15 mouse cellular contexts compared by ENCODE assay signal in genomic region chr2:64887098-64887757, GRCm38 (mm10).
DNase-seq lines count a peak whose midpoint lies in the region; ATAC-seq lines count a peak whose summit lies in the region.
"Had no signal": no experiment of that assay in that cellular context is flagged by ENCODE, and none has a peak within 500 bp of the region (broad histone marks: within the 10 kb centered on the region; RNA-seq: fewer than 3 reads in every experiment).

No protein-coding gene starts in this region.

- H3K4me1 ChIP-seq in heart, embryonic 13.5 days, result peaks cover 23% of the 10 kb centered on the region
- peaks cover 11% of the 10 kb centered on the region for H3K4me1 ChIP-seq in forebrain, embryonic 14.5 days (ENCODE audit: control insufficient read depth, insufficient read depth, low read length)
- peaks cover 13% of the 10 kb centered on the region for H3K4me1 ChIP-seq in midbrain, embryonic 16.5 days (ENCODE audit: control insufficient read depth, insufficient read depth, low read length)
- H3K4me1 ChIP-seq: limb, embryonic 12.5 days; megakaryocyte, embryonic 14.5 days had no signal

- WGBS in heart, embryonic 13.5 days, result 19% methylated on average over 6 of the region's 6 CpGs
- 15% methylated on average over 6 of the region's 6 CpGs for WGBS in forebrain, embryonic 14.5 days
- 13% methylated on average over 6 of the region's 6 CpGs for WGBS in midbrain, embryonic 16.5 days

- no peak overlapping the region for H3K9ac ChIP-seq in heart, embryonic 13.5 days
- H3K9ac ChIP-seq in forebrain, embryonic 14.5 days (ENCODE audit: low read length), result no peak overlapping the region
- no peak overlapping the region for H3K9ac ChIP-seq in midbrain, embryonic 16.5 days (ENCODE audit: low read depth, low read length)
- H3K9ac ChIP-seq: limb, embryonic 12.5 days had no signal

- peak overlapping the region; percentile 47 for H3K4me2 ChIP-seq in heart, embryonic 13.5 days
- no peak overlapping the region for H3K4me2 ChIP-seq in forebrain, embryonic 14.5 days (ENCODE audit: low read length)
- 0 out of 2 replicates have a peak overlapping the region, but pooled peaks have one; percentile 12 for H3K4me2 ChIP-seq in midbrain, embryonic 16.5 days (ENCODE audit: low read length)
- H3K4me2 ChIP-seq: limb, embryonic 12.5 days had no signal

- no peaks in the 10 kb centered on the region for H3K36me3 ChIP-seq in heart, embryonic 13.5 days
- H3K36me3 ChIP-seq in forebrain, embryonic 14.5 days (ENCODE audit: control insufficient read depth, insufficient read depth, low read length), result no peaks in the 10 kb centered on the region
- H3K36me3 ChIP-seq in midbrain, embryonic 16.5 days (ENCODE audit: control insufficient read depth, insufficient read depth, low read length), result no peaks in the 10 kb centered on the region
- H3K36me3 ChIP-seq: hindbrain, embryonic 10.5 days; limb, embryonic 12.5 days had no signal

- intact Hi-C loops in heart, postnatal 10 days (cut with DNase I), result no loop called here

- H3K27ac ChIP-seq in heart, embryonic 13.5 days (replicated peaks), result no peak overlapping the region
- no peak overlapping the region for H3K27ac ChIP-seq in forebrain, embryonic 14.5 days (ENCODE audit: low read depth, low read length)
- H3K27ac ChIP-seq in midbrain, embryonic 16.5 days (ENCODE audit: low read length), result no peak overlapping the region
- H3K27ac ChIP-seq: hindbrain, embryonic 10.5 days; limb, embryonic 12.5 days; stomach, postnatal 0 days had no signal

- no peak for DNase-seq in heart, postnatal 10 days
- peak; percentile 38 for DNase-seq in embryo, embryonic 10 days (ENCODE audit: low spot score)
- peak; percentile 38 for DNase-seq in forebrain, embryonic 14.5 days (ENCODE audit: low spot score)
- DNase-seq in cerebellum, postnatal 4 days (ENCODE audit: low spot score in 2 of 2), result no peak
- no peak for DNase-seq in frontal cortex, postnatal 14 days (ENCODE audit: low spot score in 2 of 2)
- no peak for DNase-seq in ovary, postnatal 36 days (ENCODE audit: low spot score)
- DNase-seq: kidney, adult 2 months; lung, adult 18-20 months; right cerebral cortex, postnatal 4 days had no signal

- no peak overlapping the region for H3K4me3 ChIP-seq in heart, embryonic 13.5 days
- no peak overlapping the region for H3K4me3 ChIP-seq in forebrain, embryonic 14.5 days (ENCODE audit: low read depth, low read length)
- no peak overlapping the region for H3K4me3 ChIP-seq in midbrain, embryonic 16.5 days (ENCODE audit: low read depth, low read length)
- H3K4me3 ChIP-seq: hindbrain, embryonic 10.5 days; limb, embryonic 12.5 days; megakaryocyte, embryonic 14.5 days had no signal

- H3K9me3 ChIP-seq in heart, embryonic 13.5 days, result no peaks in the 10 kb centered on the region
- H3K9me3 ChIP-seq in forebrain, embryonic 14.5 days (replicated peaks; ENCODE audit: control insufficient read depth, low read length), result no peaks in the 10 kb centered on the region
- no peaks in the 10 kb centered on the region for H3K9me3 ChIP-seq in midbrain, embryonic 16.5 days (replicated peaks; ENCODE audit: control insufficient read depth, low read length, poor library complexity, severe bottlenecking)
- H3K9me3 ChIP-seq: hindbrain, embryonic 10.5 days; limb, embryonic 12.5 days; megakaryocyte, embryonic 14.5 days had no signal

- H3K27me3 ChIP-seq in heart, embryonic 13.5 days (replicated peaks), result no peaks in the 10 kb centered on the region
- H3K27me3 ChIP-seq in forebrain, embryonic 14.5 days (replicated peaks; ENCODE audit: control insufficient read depth, insufficient read depth, low read length), result no peaks in the 10 kb centered on the region
- no peaks in the 10 kb centered on the region for H3K27me3 ChIP-seq in midbrain, embryonic 16.5 days (ENCODE audit: control insufficient read depth, insufficient read depth, low read depth, low read length)
- H3K27me3 ChIP-seq: limb, embryonic 12.5 days; megakaryocyte, embryonic 14.5 days had no signal

- no peak for ATAC-seq in heart, embryonic 13.5 days (ENCODE audit: extremely low read depth, insufficient number of reproducible peaks, low FRiP score, low TSS enrichment)
- peak; percentile 73 for ATAC-seq in forebrain, embryonic 14.5 days
- peak; percentile 79 for ATAC-seq in midbrain, embryonic 16.5 days

Comparison
In these comparisons a context has a peak if more than half of its experiments do, and no peak if none do; other contexts are left out.
1. DNase-seq: peak in embryo, embryonic 10 days (single experiment) and forebrain, embryonic 14.5 days (single experiment); none in heart, postnatal 10 days (0 of 2), cerebellum, postnatal 4 days (0 of 2), frontal cortex, postnatal 14 days (0 of 2) and ovary, postnatal 36 days (single experiment).